ENCODE assay signal across 10 mouse cellular contexts in the genomic region with DNA sequence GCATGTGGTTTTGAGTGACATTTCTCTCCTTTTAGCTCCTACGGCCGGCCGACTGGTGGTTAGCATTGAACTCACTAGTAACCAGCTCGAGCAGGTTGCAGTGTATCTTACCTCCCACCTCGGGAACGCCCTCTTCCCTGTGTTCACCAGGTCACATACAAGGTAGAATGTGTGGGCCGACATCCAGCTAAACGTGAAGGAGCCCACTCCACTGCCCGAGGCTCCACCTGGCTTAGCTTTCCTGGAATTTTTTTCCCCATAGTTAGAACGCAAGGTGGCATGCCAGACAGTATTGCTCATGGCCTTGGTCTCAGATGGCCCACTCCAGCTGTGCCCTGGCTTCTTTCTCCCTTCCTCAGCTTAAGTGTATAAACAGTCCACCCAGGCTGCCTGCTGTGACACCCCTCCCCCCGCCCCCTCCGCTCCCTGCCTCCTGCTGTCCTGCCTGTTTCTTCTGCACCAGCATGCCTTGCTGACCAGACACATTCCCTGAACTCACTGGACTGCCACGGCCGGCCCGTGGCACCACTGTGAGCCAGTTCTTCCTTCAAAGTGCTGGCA. TPM values are rescaled to one million over a fixed set of nuclear protein-coding genes. Genes with fewer than 3 reads are reported as not detected.
DNase-seq lines count a peak whose midpoint lies in the region; ATAC-seq and TF ChIP-seq lines count a peak whose summit lies in the region.
"Had no signal": no experiment of that assay in that cellular context is flagged by ENCODE, and none has a peak within 500 bp of the region (broad histone marks: within the 10 kb centered on the region; RNA-seq: fewer than 3 reads in every experiment).

No protein-coding gene starts in this region.

- H3K27ac ChIP-seq in intestine, embryonic 14.5 days (ENCODE audit: low read depth), result no peak overlapping the region
- H3K27ac ChIP-seq in intestine, postnatal 0 days (ENCODE audit: low read depth, low read length), result no peak overlapping the region
- peak overlapping the region; percentile 87 for H3K27ac ChIP-seq in kidney, embryonic 16.5 days (ENCODE audit: low read length)

- H3K4me2 ChIP-seq in intestine, embryonic 14.5 days (ENCODE audit: low read length), result no peak overlapping the region
- H3K4me2 ChIP-seq in intestine, postnatal 0 days (replicated peaks; ENCODE audit: low read depth), result no peak overlapping the region
- no peak overlapping the region for H3K4me2 ChIP-seq in kidney, embryonic 16.5 days (replicated peaks; ENCODE audit: low read depth, low read length)

- peak; percentile 60; the same call in 1 of the 2 replicates for ATAC-seq in intestine, embryonic 14.5 days (replicated peaks; ENCODE audit: low FRiP score, low TSS enrichment, low read depth)
- no peak for ATAC-seq in intestine, postnatal 0 days
- ATAC-seq in kidney, embryonic 16.5 days (ENCODE audit: low FRiP score, low TSS enrichment), result peak; percentile 96
- no peak for ATAC-seq in CD4-positive, CD25-positive, alpha-beta regulatory T cell, adult 4 months
- ATAC-seq: forebrain, embryonic 16.5 days had no signal

- H3K36me3 ChIP-seq in intestine, embryonic 14.5 days (ENCODE audit: control insufficient read depth, insufficient read depth, low read length), result no peaks in the 10 kb centered on the region
- H3K36me3 ChIP-seq in intestine, postnatal 0 days (ENCODE audit: control insufficient read depth, insufficient read depth), result no peaks in the 10 kb centered on the region
- H3K36me3 ChIP-seq in kidney, embryonic 16.5 days (ENCODE audit: insufficient read depth, low read length), result no peaks in the 10 kb centered on the region

- no peak overlapping the region for H3K9ac ChIP-seq in intestine, embryonic 14.5 days (ENCODE audit: low read length)
- no peak overlapping the region for H3K9ac ChIP-seq in intestine, postnatal 0 days (ENCODE audit: low read depth, low read length)
- no peak overlapping the region for H3K9ac ChIP-seq in kidney, embryonic 16.5 days (replicated peaks; ENCODE audit: low read length)

- no peak for DNase-seq in intestine, embryonic 14.5 days (ENCODE audit: low spot score)
- DNase-seq in R1 (ENCODE audit: low read depth, low spot score), result peak; percentile 82
- DNase-seq in lung, postnatal 36 days, result peak; percentile 41
- no peak for DNase-seq in layer of hippocampus, adult 18-20 months (ENCODE audit: low spot score in 2 of 2)
- DNase-seq: adrenal gland, postnatal 14 days; cerebellum, adult 11 months had no signal

- H3K9me3 ChIP-seq in intestine, embryonic 14.5 days (ENCODE audit: control insufficient read depth, low read length), result no peaks in the 10 kb centered on the region
- H3K9me3 ChIP-seq in intestine, postnatal 0 days (ENCODE audit: control insufficient read depth), result no peaks in the 10 kb centered on the region
- no peaks in the 10 kb centered on the region for H3K9me3 ChIP-seq in kidney, embryonic 16.5 days (ENCODE audit: low read length)

- H3K4me1 ChIP-seq in intestine, embryonic 14.5 days (replicated peaks; ENCODE audit: control insufficient read depth, insufficient read depth, low read length), result peaks cover 4% of the 10 kb centered on the region
- no peaks in the 10 kb centered on the region for H3K4me1 ChIP-seq in intestine, postnatal 0 days (replicated peaks; ENCODE audit: control insufficient read depth, insufficient read depth, low read length)
- peaks cover 25% of the 10 kb centered on the region; the same call in 1 of the 2 replicates for H3K4me1 ChIP-seq in kidney, embryonic 16.5 days (ENCODE audit: insufficient read depth, low read length)

- WGBS in intestine, embryonic 14.5 days, result 45% methylated on average over 15 of the region's 15 CpGs
- WGBS in intestine, postnatal 0 days, result 49% methylated on average over 15 of the region's 15 CpGs
- 36% methylated on average over 15 of the region's 15 CpGs for WGBS in kidney, embryonic 16.5 days

- no peak overlapping the region for H3K4me3 ChIP-seq in intestine, embryonic 14.5 days (ENCODE audit: low read depth, low read length)
- H3K4me3 ChIP-seq in intestine, postnatal 0 days (ENCODE audit: low read depth, low read length), result no peak overlapping the region
- H3K4me3 ChIP-seq in kidney, embryonic 16.5 days (ENCODE audit: low read length), result no peak overlapping the region

- no peak for TF ChIP-seq CTCF in intestine, postnatal 0 days (IDR thresholded peaks at IDR 0.05; ENCODE audit: low read depth)

- no peaks in the 10 kb centered on the region for H3K27me3 ChIP-seq in intestine, embryonic 14.5 days (replicated peaks; ENCODE audit: control insufficient read depth, insufficient read depth, low read length)
- H3K27me3 ChIP-seq in intestine, postnatal 0 days (replicated peaks; ENCODE audit: control insufficient read depth, insufficient read depth, low read length), result no peaks in the 10 kb centered on the region
- H3K27me3 ChIP-seq in kidney, embryonic 16.5 days (ENCODE audit: insufficient read depth, low read length), result no peaks in the 10 kb centered on the region

RNA-seq across cellular contexts. Expression of a gene that starts 33.7 kb away (rescaled TPM):
- polyA plus RNA-seq in intestine, embryonic 14.5 days (2014; fragmentation: Nextera tagmentation; extraction: Ambion mirVana), result 8.0 and 8.5 TPM in 2 replicates
- polyA plus RNA-seq in intestine, postnatal 0 days (2015; fragmentation: Nextera tagmentation; extraction: Ambion mirVana), result 37.8 and 41.5 TPM in 2 replicates
- polyA plus RNA-seq in kidney, embryonic 16.5 days (2015; fragmentation: Nextera tagmentation; extraction: Ambion mirVana), result 21.5 and 22.0 TPM in 2 replicates
- 10 to 100 TPM; 33.9 to 34.5 TPM for total RNA-seq in layer of hippocampus, adult 18-20 months (2021)
- polyA plus RNA-seq in CD4-positive, CD25-positive, alpha-beta regulatory T cell, adult 4 months (2017; shearing (Covaris generic)), result 10 to 100 TPM; 63.1 to 79.2 TPM

Comparison
In these comparisons a context has a peak if more than half of its experiments do, and no peak if none do; other contexts are left out.
1. ATAC-seq: peak in intestine, embryonic 14.5 days (single experiment) and kidney, embryonic 16.5 days (single experiment); none in intestine, postnatal 0 days (single experiment) and CD4-positive, CD25-positive, alpha-beta regulatory T cell, adult 4 months (single experiment).
2. DNase-seq: peak in R1 (single experiment) and lung, postnatal 36 days (single experiment); none in intestine, embryonic 14.5 days (single experiment) and layer of hippocampus, adult 18-20 months (0 of 2).